Mouse (Mus musculus): ENCODE results near the gene Oas1c. TPM values are rescaled to one million over a fixed set of nuclear protein-coding genes. Genes with fewer than 3 reads are reported as not detected.

The Oas1c gene
- polyA plus RNA-seq, 1 experiment, result 1.2 TPM

DNA sequence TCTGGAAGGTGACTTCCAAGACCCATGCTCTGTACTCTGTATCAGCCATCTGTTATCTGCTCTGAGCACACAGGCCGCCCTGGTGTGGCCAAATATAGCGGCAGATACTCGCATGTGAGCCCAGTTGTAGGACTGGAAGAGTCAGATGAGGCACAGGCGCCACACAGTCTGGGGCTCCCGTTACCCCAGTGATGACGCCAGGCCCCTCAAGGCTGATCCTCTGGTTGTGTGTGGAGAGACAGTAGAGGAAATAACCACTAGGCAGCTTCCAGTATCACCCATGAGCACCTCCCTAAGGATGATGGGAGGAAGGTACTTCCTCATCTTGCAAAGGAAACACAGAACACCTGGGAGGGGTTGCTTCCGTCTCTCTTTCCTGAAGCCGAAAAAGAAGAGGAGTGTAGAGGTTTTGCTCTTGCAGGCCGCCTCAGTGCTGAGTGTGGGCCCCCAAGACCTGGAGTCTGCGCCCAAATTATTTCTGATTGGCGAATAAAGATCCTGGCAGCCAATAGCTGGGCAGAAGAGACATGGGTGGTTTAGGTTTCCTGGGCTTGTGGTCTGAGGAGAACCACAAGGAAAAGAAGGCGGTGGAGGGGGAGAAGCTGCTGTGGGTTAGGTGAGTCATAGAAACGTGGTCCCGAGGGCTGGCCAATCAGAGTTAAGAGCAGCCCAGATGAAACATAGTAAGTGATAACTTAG, 36.9 kb downstream of the Oas1c start:
- no peaks in the 10 kb centered on the region for H3K27me3 ChIP-seq (ENCODE audit: control insufficient read depth, insufficient read depth, low read length)
- no peak for DNase-seq
- no peaks in the 10 kb centered on the region for H3K4me1 ChIP-seq (ENCODE audit: control insufficient read depth, insufficient read depth, low read length)
- no peak overlapping the region for H3K4me3 ChIP-seq (replicated peaks; ENCODE audit: insufficient read depth, low read depth, low read length)
- 64% methylated on average over 14 of the region's 14 CpGs for WGBS
- no peak for TF ChIP-seq CTCF (IDR thresholded peaks at IDR 0.05; ENCODE audit: borderline replicate concordance, insufficient read depth, low read depth, low read length)
- TF ChIP-seq POLR2A (IDR thresholded peaks at IDR 0.05; ENCODE audit: borderline replicate concordance, insufficient read depth, low read length), result no peak
- H3K27ac ChIP-seq (ENCODE audit: insufficient read depth, low read length), result no peak overlapping the region

DNA sequence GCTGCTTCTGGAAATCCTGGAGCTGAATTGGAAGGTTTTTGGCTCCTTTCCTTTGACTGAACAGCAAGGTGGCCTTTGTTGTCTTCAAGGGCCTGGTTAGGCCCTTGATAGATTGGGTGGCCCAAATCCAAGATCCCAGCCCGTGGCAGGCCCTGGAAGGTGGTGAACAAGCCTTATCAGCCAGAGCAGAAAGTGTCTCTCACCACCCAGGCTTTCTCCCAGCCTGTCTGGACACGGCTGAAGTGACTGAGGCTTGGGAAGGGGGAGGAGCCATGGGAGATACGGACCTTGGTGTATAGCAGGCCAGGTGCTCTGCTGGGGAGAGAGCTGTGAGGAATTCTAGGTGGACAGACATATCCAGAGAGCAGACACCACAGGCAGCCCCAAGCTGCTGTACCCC, 42.9 kb downstream of the Oas1c start:
- Histone ChIP-seq H3K4me3 (replicated peaks; ENCODE audit: insufficient read depth, low read depth, low read length) (no peak overlapping the region), H3K27ac (ENCODE audit: insufficient read depth, low read length) (no peak overlapping the region), H3K27me3 (ENCODE audit: control insufficient read depth, insufficient read depth, low read length) (no peaks in the 10 kb centered on the region), H3K4me1 (ENCODE audit: control insufficient read depth, insufficient read depth, low read length) (no peaks in the 10 kb centered on the region)
- no peak for TF ChIP-seq CTCF (IDR thresholded peaks at IDR 0.05; ENCODE audit: borderline replicate concordance, insufficient read depth, low read depth, low read length)
- no peak for TF ChIP-seq POLR2A (IDR thresholded peaks at IDR 0.05; ENCODE audit: borderline replicate concordance, insufficient read depth, low read length)
- WGBS, result 67% methylated on average over 3 of the region's 3 CpGs
- DNase-seq, result no peak

DNA sequence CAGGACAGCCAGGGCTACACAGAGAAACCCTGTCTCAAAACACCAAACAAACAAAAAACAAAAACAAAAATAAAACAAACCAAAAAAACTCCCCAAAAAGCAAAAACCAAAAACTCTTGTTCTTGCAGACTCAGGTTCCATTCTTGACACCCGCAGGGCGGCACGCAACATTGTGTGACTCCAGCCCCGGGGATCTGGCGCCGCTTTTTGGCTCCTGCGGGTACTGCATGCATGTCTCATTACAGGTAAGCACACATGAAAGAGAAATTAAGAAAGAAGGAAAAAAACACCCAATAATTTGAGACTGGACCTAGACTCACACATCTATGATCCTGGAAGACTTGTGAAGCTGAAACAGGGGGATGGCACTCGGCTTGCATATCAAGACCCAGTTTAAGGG, 47.3 kb downstream of the Oas1c start:
- WGBS, result 73% methylated on average over 8 of the region's 8 CpGs

DNA sequence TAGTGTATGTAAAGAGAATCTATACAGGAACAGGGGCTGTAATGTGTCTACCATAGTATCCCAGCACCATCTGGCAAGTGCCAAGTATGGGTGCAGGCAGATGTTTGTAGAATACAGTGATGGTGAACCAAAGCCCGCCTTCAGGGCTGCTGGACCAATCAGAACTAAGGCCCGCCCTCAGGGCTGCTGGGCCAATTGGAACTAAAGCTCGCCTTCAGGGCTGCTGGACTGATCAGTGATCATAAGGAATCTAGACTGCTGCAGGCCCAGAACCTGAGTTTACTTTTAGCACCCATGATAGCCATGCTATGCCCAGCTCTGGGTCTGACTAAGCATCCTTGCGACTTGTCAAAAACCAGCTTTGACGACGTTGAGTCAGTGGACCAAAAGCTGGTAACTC, 50.4 kb downstream of the Oas1c start:
- Histone ChIP-seq H3K4me1 (ENCODE audit: control insufficient read depth, insufficient read depth, low read length) (no peaks in the 10 kb centered on the region), H3K4me3 (replicated peaks; ENCODE audit: insufficient read depth, low read depth, low read length) (no peak overlapping the region), H3K27ac (ENCODE audit: insufficient read depth, low read length) (no peak overlapping the region), H3K27me3 (ENCODE audit: control insufficient read depth, insufficient read depth, low read length) (no peaks in the 10 kb centered on the region; the same call in 1 of the 2 replicates)
- 25% methylated on average over 6 of the region's 6 CpGs for WGBS
- no peak for TF ChIP-seq CTCF (IDR thresholded peaks at IDR 0.05; ENCODE audit: borderline replicate concordance, insufficient read depth, low read depth, low read length)
- TF ChIP-seq POLR2A (IDR thresholded peaks at IDR 0.05; ENCODE audit: borderline replicate concordance, insufficient read depth, low read length), result no peak
- no peak for DNase-seq

More for the DNA sequence above, 47.3 kb downstream of the Oas1c start:
- Histone ChIP-seq H3K27ac (ENCODE audit: insufficient read depth, low read length) (no peak overlapping the region), H3K27me3 (ENCODE audit: control insufficient read depth, insufficient read depth, low read length) (no peaks in the 10 kb centered on the region), H3K4me3 (replicated peaks; ENCODE audit: insufficient read depth, low read depth, low read length) (no peak overlapping the region), H3K4me1 (ENCODE audit: control insufficient read depth, insufficient read depth, low read length) (no peaks in the 10 kb centered on the region)
- no peak for TF ChIP-seq CTCF (IDR thresholded peaks at IDR 0.05; ENCODE audit: borderline replicate concordance, insufficient read depth, low read depth, low read length)
- no peak for TF ChIP-seq POLR2A (IDR thresholded peaks at IDR 0.05; ENCODE audit: borderline replicate concordance, insufficient read depth, low read length)
- no peak for DNase-seq

DNA sequence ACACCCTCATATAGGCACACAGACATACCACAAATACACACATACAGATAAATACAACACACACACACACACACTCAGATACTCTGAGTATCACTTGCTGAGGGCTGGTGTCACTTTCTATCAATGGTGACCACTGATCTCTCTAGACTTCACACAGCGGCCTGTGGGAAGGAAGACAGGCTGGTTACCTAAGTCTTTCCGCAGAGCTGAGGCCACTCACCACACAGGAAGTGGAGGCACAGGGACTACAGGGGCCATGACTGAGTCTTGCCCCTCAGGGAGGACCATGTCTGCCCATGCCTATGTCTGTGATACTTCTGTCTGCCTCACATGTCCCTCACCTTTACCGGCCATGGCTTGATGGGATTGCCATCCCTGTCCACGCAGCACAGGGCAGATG, 58.1 kb downstream of the Oas1c start:
- Histone ChIP-seq H3K4me1 (ENCODE audit: control insufficient read depth, insufficient read depth, low read length) (no peaks in the 10 kb centered on the region), H3K4me3 (replicated peaks; ENCODE audit: insufficient read depth, low read depth, low read length) (no peak overlapping the region), H3K27me3 (ENCODE audit: control insufficient read depth, insufficient read depth, low read length) (no peaks in the 10 kb centered on the region), H3K27ac (ENCODE audit: insufficient read depth, low read length) (no peak overlapping the region)
- WGBS, result 88% methylated on average over 4 of the region's 4 CpGs
- no peak for DNase-seq
- TF ChIP-seq CTCF (IDR thresholded peaks at IDR 0.05; ENCODE audit: borderline replicate concordance, insufficient read depth, low read depth, low read length) (no peak), POLR2A (IDR thresholded peaks at IDR 0.05; ENCODE audit: borderline replicate concordance, insufficient read depth, low read length) (no peak)

DNA sequence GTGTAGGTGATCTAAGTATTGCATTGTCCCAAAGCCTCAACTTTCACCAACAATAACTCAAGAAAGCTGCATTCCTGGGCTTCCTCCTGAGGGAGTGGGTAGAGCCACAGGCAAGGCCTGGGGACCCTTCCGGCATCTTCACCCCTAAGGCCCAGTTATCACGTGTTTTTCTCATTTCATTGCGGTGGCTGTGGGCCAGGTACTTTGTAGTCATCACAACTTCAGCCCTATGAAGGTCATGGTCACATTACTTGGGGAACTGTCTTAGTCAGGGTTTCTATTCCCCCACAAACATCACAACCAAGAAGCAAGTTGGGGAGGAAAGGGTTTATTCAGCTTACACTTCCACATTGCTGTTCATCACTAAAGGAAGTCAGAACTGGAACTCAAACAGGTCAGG, 59.5 kb downstream of the Oas1c start:
- no peak overlapping the region for H3K4me3 ChIP-seq (replicated peaks; ENCODE audit: insufficient read depth, low read depth, low read length)
- 72% methylated on average over 3 of the region's 3 CpGs for WGBS
- H3K27ac ChIP-seq (ENCODE audit: insufficient read depth, low read length), result no peak overlapping the region
- H3K4me1 ChIP-seq (ENCODE audit: control insufficient read depth, insufficient read depth, low read length), result no peaks in the 10 kb centered on the region
- DNase-seq, result no peak
- no peaks in the 10 kb centered on the region for H3K27me3 ChIP-seq (ENCODE audit: control insufficient read depth, insufficient read depth, low read length)
- TF ChIP-seq CTCF (IDR thresholded peaks at IDR 0.05; ENCODE audit: borderline replicate concordance, insufficient read depth, low read depth, low read length), result no peak
- no peak for TF ChIP-seq POLR2A (IDR thresholded peaks at IDR 0.05; ENCODE audit: borderline replicate concordance, insufficient read depth, low read length)

DNA sequence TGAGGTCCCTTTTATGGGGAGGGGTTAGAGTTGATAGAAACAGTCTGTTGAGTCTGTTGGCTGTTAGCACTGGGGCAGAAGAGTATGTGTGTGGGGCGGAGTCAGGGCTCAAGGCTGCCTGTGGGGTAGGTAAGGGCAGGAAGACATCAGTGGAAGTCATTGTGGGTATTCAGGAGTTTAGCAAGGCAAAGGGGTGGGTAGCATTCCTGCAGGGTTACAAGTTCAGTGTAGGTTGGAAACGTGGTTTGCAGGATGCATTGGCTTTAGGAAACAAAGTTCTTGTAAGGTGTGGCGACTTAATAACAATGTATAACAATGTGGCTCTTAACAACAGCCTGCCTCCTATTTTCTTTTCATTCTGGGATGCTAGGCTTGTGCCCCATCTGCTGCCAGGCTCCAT, 61.1 kb downstream of the Oas1c start:
- 84% methylated on average over 3 of the region's 3 CpGs for WGBS
- no peak overlapping the region for H3K27ac ChIP-seq (ENCODE audit: insufficient read depth, low read length)

More for the DNA sequence above, 61.1 kb downstream of the Oas1c start:
- Histone ChIP-seq H3K4me3 (replicated peaks; ENCODE audit: insufficient read depth, low read depth, low read length) (no peak overlapping the region), H3K4me1 (ENCODE audit: control insufficient read depth, insufficient read depth, low read length) (no peaks in the 10 kb centered on the region), H3K27me3 (ENCODE audit: control insufficient read depth, insufficient read depth, low read length) (no peaks in the 10 kb centered on the region)
- TF ChIP-seq CTCF (IDR thresholded peaks at IDR 0.05; ENCODE audit: borderline replicate concordance, insufficient read depth, low read depth, low read length) (no peak), POLR2A (IDR thresholded peaks at IDR 0.05; ENCODE audit: borderline replicate concordance, insufficient read depth, low read length) (no peak)
- no peak for DNase-seq

Other genes starting within 250 kb of the Oas1c start
- gene Tpcn1, start 223.8 kb downstream of the Oas1c start, polyA plus RNA-seq (2012; rRNA removed), result 47.3 and 56.6 TPM in 2 replicates
- gene Iqcd, start 223.5 kb downstream of the Oas1c start, polyA plus RNA-seq (2012; rRNA removed), result 1.8 and 2.0 TPM in 2 replicates
- gene Rita1, start 199.9 kb downstream of the Oas1c start, polyA plus RNA-seq (2012; rRNA removed), result 43.7 and 47.3 TPM in 2 replicates
- gene Ddx54, start 199.8 kb downstream of the Oas1c start, polyA plus RNA-seq (2012; rRNA removed), result 24.1 and 25.4 TPM in 2 replicates
- 0.24 and 0.31 TPM in 2 replicates for gene Cfap73, start 178.3 kb downstream of the Oas1c start, polyA plus RNA-seq (2012; rRNA removed)
- 24.7 and 30.5 TPM in 2 replicates for gene Rasal1, start 163.7 kb downstream of the Oas1c start, polyA plus RNA-seq (2012; rRNA removed)
- gene Dtx1, start 100.6 kb downstream of the Oas1c start, polyA plus RNA-seq (2012; rRNA removed), result 123 and 127 TPM in 2 replicates
- 0.41 and 0.80 TPM in 2 replicates for gene Oas2, start 62.7 kb downstream of the Oas1c start, polyA plus RNA-seq (2012; rRNA removed)
- gene Oas3, start 34.9 kb downstream of the Oas1c start, polyA plus RNA-seq (2012; rRNA removed), result 0.08 TPM in 2 replicates
- not detected in 2 replicates for gene Oas1e, start 17.0 kb downstream of the Oas1c start, polyA plus RNA-seq (2012; rRNA removed)
- not detected in 2 replicates for gene Oas1f, start 34.9 kb upstream of the Oas1c start, polyA plus RNA-seq (2012; rRNA removed)
- not detected in 2 replicates for gene Oas1h, start 48.9 kb upstream of the Oas1c start, polyA plus RNA-seq (2012; rRNA removed)
- 0.35 and 0.47 TPM in 2 replicates for gene Oas1g, start 75.1 kb upstream of the Oas1c start, polyA plus RNA-seq (2012; rRNA removed)
- gene Oas1a, start 95.0 kb upstream of the Oas1c start, polyA plus RNA-seq (2012; rRNA removed), result 1.6 and 1.9 TPM in 2 replicates
- gene Oas1d, start 102.0 kb upstream of the Oas1c start, polyA plus RNA-seq (2012; rRNA removed), result not detected in 2 replicates
- 277 and 287 TPM in 2 replicates for gene Rph3a, start 197.6 kb upstream of the Oas1c start, polyA plus RNA-seq (2012; rRNA removed)

Measured in cerebellum, adult 2 months (tissue).